Mouse (Mus musculus) monocyte, adult 5-6 weeks (primary cell): ENCODE data around the gene Isy1. TPM values are rescaled to one million over a fixed set of nuclear protein-coding genes. Genes with fewer than 3 reads are reported as not detected.

ENCODE experiments used
- ATAC-seq: fragments of 153-309, 156-312 bp; replicated peaks from 2 replicates; pipeline ENCODE4 v1.8.0; 2017; ENCODE audit warnings: mild to moderate bottlenecking; ENCODE audit not compliant: low TSS enrichment, insufficient number of reproducible peaks, severe bottlenecking, poor library complexity, low FRiP score
- total RNA-seq: library from RNA; stranded (forward); fragments of 200-1000, 200-491, 200-594 nt; gene quantifications from 3 replicates; pipeline ENCODE4 v1.2.3, GENCODE M21; 2017

Isy1 gene
- total RNA-seq, 1 experiment from 2014 or later = 60.7 TPM

DNA sequence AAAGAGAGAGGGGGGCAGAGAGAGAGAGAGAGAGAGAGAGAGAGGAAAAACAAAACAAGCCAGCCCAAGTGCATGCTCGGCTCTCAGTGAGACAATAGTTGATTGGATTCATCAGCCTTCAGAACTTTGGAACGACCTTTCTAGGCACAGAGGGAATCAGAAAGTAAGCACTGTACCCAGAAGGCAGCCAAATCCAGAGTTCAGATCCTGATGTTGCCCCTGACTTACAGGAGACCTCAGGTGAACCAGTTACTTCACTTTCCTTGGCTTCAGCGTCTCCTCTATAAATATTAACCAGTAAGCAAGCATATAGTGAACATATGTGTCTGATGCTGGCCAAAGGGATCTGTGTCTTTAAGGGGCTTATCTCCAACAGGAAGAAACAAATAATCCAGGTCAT lies 30.1 kb downstream of the Isy1 start:
- no peak for ATAC-seq

DNA sequence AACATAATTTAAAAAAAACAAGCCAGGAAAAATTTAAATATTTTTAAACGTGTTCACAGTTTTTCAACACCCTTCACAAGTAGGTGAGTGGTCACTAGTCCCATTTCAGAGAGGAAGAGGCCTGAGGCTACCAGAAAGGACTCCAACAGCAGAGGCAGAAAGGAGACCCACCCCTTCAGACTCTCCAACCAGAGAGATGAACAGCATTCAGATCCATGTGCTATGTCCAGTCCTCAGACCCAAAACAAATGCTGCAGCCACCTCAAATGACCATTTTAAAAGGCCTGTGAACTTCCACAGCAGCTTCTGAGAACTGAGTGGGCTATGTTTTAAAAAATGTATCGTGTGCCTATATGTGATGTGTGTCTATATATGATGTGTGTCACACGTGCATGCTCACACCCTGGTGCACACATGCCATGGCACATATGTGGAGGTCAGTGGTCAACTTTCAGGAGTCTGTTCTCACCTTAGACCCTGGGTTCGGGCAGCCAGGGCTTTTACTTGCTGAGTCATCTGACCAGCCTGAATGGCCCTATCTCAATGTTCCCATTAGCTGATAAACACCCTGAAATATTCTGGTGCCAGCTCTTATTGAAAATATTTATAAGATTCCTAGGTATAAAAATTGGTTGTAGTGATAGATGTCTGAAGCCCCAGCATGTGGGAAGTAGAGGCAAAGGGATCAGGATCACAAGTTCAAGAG lies 30.7 kb downstream of the Isy1 start:
- no peak for ATAC-seq

- ATAC-seq = no peak
Observed at GRCm38 (mm10) chr6:87806857-87807256, 31.7 kb downstream of the Isy1 start.

DNA sequence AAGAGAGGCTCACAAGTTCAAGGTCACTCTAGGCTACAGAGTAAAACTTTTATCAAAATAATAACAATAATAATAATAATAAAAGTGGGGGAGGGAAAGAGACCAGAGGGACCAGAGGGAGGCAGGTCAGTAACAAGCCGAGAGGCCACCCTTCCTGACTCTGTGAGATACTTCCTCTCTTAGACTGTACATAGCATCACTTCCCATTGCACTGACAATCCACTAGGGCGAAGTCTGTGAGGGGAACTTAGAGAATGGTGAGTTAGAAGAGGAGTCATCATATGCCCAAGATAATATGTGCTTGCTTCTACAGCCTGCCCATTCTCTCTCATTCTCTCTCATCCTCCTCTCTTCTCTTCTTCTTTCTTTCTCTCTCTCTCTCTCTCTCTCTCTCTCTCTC lies 32.6 kb downstream of the Isy1 start:
- peak; percentile 81 for ATAC-seq

- ATAC-seq = no peak
Observed at GRCm38 (mm10) chr6:87805448-87805847, 33.1 kb downstream of the Isy1 start.

GRCm38 (mm10) chr6:87804886-87805285 lies 33.7 kb downstream of the Isy1 start:
- ATAC-seq = no peak

DNA sequence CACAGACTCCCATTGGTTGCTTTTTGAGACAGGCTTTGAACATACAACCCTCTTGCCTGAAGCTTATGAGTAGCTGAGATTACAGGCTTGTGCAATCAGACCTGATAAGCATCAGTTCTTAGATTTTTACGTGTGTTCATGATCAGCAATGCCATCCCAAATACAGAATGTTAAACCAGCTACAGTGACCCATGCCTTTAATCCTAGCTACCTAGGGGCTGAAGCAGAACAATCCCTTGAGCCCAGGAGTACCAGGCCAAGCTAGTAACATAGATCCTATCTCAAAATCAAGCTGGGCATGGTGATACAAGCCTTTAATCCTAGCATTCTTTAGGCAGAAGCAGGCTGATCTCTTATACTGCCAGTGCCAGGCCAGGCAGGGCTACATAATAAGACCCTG lies 34.6 kb downstream of the Isy1 start:
- ATAC-seq = no peak

GRCm38 (mm10) chr6:87802462-87802861 lies 36.1 kb downstream of the Isy1 start:
- peak; percentile 55; the same call in 1 of the 2 replicates for ATAC-seq

DNA sequence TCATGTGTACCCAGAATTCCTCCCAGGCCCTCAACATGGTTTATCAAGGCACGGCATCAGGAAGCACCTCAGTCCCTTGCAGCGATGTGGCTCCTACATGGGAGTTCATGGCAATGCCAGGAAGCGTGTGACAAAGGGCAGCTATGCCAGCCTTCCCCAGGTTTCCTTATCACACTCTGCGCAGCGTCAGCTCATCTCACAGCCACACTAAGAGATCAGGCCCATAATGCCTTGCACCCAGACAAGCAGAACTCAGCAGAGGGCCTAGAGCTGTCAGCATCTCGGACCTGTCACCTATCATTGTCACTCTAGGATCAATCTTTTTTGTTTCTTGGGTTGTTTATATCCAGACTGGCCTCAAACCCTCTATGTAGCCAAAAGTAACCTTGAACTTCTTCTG lies 39.0 kb downstream of the Isy1 start:
- ATAC-seq = no peak

- ATAC-seq = no peak
Observed at GRCm38 (mm10) chr6:87797321-87797720, 41.3 kb downstream of the Isy1 start.

GRCm38 (mm10) chr6:87796251-87796880 lies 42.2 kb downstream of the Isy1 start:
- ATAC-seq = no peak

- ATAC-seq = no peak
Observed at GRCm38 (mm10) chr6:87795385-87796150, 43.0 kb downstream of the Isy1 start.

DNA sequence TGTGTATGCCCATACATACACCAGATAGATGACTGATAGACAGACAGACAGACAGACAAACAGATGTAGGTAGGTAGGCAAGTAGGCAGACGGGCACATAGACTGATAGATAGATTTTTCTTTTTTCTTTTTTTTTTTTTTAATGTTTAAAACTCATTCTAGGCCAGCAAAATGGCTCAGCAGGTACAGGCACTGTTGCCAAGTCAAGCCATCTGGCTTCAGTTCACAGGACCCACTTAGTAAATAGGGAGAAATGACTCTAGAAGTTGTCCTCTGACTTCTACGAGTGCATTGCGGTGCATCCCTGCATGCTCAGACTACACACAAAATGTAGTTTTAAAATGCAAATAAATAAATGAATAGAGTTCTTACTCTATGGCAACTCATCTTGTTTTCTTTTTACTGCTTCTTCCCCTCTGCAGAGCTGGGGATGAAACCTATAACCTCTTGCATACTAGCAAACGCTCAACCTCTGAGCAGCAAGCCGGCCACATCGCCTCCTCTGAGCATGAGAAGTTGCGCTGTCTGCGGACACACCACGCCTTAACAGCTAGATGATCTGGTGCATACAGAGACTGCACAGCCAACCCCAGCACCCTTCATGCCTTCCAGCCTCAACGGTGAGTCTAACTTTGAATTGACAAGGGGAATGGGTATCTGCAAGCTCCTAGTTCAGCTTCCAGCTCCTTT lies 44.6 kb downstream of the Isy1 start:
- ATAC-seq = no peak

DNA sequence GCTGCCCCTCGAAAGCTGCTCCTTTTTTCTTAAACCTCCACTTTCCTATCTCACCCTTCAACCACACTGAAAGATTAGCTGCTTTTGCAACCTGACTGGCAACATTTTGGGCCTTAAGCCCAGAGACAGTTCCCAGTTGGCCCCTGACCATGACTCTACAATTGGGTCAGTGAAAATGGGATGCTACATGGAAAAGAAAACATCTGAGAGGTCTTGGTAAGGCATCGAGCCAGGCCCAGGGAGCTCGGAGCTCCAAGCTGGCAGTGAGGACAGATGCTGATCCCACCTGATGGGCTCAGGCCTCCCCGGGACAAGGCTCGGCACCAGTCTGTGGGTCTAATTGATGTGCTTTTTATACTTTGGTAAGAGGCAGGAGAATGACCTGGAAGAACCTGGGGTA lies 46.8 kb downstream of the Isy1 start:
- no peak for ATAC-seq

DNA sequence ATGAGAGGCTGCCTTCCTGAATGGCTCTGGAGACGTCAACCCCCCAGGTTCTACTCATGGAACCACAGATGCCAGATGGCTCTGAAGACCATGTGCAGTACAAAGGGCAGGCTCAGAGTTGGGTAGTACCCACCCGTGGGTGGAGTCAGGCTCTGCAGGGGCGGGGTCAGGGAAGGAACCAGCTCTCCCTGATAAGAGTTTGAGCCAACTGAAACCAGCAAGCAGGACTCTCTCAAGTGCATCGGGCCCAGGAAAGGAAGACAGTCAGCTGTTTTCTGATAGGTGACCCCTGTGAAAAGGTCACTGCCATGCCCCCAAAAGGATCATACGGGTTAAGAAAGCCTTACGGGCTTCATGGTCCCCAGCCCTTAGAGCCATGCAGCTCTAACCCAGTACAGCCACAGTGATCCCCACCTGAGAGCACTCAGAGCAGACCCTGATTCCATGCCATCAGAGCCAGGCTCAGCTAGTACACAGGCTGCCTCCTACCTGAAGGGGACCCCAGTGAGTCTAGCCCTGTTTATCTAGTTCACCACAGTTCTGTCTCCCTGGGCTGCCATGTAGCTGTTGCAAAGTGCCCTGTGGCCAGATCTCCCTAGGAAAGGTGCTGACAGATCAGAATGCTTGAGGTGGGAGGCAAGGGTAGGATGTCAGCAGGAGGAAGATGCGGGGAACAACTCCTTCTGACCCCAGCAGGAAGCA lies 47.7 kb downstream of the Isy1 start:
- ATAC-seq = no peak

- ATAC-seq = peak; percentile 11; the same call in 1 of the 2 replicates
Observed at GRCm38 (mm10) chr6:87789791-87790190, 48.8 kb downstream of the Isy1 start.

DNA sequence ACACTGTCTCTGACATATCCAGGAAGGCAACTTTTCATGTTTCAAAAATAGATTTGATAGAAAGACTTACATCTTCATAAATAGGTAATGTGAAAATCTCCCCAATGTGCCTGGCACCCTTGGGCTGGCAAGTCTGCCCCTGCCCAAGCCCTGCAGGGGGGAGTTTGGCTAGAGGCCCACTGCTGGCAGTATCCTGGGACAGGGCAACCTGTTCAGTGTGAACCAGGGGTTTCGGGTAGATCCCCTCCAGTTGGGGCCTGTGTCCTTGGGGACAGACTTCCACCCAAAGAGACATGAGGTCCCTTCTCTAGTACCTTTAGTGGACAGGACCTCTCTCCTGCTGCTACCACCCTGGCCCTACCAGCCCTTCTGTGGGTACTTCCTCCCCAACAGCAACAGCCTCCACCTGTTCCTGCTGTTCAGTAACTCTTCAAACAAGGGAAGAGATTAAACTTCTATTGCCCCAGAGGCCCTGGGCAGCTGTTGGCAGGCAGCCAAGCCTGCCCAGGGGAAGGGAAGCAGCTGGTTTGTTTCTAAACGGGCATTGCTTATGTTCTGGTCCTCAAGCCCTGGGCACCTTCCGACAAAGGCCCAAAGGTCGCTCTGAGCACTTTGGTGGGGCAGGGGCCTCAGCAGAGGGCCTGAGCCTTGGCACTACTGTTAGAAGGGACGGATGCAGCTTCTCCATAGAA lies 49.6 kb downstream of the Isy1 start:
- ATAC-seq = no peak

DNA sequence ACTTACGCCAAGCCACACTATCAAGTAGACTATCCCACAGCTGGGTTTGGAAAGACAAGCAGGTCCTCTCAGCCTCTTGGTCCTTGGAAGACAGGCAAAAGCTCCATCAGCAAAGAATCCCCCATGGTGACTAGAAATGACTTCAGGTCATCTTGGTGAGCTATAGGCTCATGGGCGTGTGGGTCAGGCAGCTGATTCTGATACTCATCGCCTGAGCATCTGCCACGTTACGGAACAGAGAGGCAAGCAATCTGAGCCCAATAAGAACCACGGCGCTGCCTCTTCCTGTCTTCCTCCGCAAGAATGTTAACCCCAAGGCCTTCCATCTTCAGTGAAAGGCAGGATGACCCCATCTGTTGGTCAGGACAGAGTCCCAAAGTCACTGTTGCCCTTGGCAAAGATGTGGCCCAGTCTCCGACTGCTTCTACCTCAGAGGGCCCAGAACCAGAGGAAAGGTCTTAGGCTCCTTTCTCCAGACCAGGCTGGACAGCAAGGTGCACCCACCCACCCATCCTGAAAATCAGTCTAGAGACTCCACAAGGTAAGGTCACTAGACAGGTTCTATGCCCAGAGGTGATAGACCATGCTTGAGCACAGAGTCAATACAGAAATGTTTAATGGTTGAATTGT lies 50.2 kb downstream of the Isy1 start:
- no peak for ATAC-seq
